Mouse (Mus musculus) right cerebral cortex, postnatal 10 days (tissue): ENCODE results near the gene Setd1a.
A peak's percentile ranks its signal among the peaks of the same experiment; 100 is the strongest.
"Not testable (repeated sequence)": the region's sequence is repeated elsewhere in the genome, so short reads cannot be mapped to it uniquely, and the experiment has no call there.

Source experiments
- DNase-seq, 2 experiments: peaks; one replicate each; pipeline ENCODE4 v3.0.0; 2021; ENCODE audit warnings: low spot score in 2 of 2

Gene Setd1a

DNA sequence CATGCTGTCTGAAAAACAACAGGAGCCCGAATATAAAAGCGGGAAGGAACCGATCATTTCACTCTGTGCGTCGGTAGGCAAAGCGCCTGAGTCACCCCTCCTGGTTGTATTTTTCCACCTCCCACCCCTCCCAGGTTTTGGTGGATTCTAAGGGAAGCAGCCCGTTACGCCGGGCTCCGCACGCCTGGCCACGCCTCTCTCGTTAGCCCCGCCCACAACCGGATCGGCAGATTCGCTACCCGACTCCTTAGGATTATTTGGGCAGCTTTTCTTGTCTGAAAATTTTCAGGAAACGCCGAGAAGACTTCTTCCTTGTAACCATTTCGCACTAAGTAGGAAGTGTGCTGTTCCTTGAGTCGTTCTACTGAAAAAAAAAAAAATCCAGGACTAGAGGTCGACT is at the start of gene Setd1a:
Setd1a (plus strand) TSS at position 245 of the 400 bp plus-strand sequence.
- peak; percentile 93 for DNase-seq

DNA sequence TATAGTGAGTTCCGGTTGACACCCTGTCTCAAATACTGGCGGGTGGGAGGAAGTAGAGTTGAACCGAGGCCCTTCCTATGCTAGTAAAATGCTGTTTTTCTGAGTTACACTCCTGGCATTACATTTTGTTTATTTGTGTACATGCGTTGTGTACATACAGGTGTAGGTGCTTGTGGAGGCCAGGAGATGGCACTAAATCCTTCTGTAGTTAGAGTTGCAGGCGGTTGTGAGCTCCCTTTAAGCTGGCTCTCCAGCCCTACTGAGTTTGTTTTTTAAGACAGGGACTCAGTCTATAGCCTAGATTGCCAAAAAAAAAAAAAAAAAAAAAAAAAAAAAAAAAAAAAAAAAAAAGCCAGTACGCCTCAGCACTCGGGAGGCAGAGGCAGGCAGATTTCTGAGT is 48.6 kb upstream of the Setd1a start:
- no peak for DNase-seq

DNA sequence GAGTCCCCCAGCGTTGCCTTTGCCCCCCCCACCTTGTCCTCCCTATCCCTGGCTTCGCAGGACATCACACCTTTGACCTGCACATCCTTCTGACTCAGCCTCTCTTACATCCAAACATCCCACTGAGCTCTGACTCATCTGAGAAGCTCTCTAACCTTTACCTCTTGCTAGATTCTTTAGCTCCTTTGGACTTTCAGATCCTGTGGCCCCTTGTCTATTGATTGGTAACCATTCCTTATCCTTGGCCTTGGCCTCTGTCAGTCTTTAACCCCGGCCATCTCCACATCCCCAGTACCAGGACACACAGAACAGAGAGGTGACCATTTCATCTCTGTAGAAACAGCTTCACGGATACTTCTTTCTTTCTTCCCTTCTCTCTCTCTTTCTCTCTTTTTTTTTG is 46.3 kb upstream of the Setd1a start:
- DNase-seq: no peak

DNA sequence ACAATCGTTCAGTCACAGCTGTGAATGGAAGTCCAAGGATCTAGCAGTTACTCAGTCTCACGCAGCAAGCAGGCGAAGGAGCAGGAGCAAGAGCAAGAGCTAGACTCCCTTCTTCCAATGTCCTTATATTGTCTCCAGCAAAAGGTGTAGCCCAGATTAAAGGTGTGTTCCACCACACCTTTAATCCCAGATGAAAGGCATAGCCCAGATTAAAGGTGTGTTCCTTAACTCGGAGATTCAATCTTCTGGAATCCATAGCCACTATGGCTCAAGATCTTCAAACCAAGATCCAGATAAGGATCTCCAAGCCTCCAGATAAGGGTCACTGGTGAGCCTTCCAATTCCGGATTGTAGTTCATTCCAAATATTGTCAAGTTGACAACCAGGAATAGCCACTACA is 44.4 kb upstream of the Setd1a start, which contains the start of gene Ctf2:
Ctf2 (minus strand) TSS at position 101 of the 400 bp plus-strand sequence.
- DNase-seq: not testable (repeated sequence)

DNA sequence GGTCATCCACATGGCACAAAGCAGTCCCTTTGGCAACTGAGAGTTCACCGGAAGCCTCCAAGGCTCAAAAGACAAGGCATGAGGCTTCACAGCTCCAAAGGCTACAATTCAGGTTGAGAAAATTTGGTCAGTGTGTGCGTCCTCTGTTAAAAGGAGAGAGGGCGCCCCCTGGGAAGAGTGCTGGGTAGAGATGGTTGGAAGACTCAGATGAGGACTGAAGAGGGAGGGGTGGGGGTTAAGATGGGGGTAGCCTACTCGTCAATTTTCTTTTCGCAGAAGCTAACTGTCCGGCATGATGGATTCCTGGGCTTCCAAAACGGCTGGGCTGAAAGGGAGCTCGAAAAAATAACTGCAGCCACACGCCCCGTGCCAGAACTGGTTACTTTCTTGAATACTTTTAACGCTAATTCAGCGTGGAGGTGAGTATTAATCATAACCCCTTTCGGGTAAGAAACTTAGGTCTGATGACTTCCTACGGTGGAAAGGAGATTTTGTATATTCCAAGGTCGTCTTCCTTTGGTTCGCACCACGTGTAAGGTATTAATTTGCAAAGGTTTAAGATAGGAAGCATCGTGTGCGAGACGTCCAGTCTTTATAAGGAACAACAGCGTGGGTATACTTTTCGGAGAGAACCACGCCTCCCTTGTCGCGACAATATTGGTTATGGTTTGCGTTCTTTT is 32.0 kb upstream of the Setd1a start, which contains the start of gene Fbxl19:
Fbxl19 (plus strand) TSS at position 178 of the 680 bp plus-strand sequence.
- DNase-seq: peak; percentile 86 to 88

DNA sequence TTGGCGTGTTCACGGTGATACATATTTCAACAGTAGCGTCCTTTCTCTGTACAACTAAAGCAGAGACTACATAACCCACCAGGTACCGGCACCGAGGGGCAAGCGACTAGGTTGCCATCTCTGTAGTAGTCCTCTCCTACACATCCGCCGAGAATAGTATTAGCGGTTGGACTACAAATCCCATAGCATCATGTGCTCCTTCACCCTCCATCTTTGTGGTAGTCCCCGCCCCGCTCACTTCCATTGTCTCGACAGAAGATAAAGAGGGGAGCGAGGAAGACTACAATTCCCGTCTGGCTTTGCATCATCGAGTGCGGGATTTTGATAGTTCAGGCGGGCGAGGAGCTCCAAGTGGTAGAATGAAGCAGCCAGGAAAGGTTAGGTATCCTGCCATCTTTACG is 31.2 kb upstream of the Setd1a start:
- DNase-seq: peak; percentile 97 to 98

DNA sequence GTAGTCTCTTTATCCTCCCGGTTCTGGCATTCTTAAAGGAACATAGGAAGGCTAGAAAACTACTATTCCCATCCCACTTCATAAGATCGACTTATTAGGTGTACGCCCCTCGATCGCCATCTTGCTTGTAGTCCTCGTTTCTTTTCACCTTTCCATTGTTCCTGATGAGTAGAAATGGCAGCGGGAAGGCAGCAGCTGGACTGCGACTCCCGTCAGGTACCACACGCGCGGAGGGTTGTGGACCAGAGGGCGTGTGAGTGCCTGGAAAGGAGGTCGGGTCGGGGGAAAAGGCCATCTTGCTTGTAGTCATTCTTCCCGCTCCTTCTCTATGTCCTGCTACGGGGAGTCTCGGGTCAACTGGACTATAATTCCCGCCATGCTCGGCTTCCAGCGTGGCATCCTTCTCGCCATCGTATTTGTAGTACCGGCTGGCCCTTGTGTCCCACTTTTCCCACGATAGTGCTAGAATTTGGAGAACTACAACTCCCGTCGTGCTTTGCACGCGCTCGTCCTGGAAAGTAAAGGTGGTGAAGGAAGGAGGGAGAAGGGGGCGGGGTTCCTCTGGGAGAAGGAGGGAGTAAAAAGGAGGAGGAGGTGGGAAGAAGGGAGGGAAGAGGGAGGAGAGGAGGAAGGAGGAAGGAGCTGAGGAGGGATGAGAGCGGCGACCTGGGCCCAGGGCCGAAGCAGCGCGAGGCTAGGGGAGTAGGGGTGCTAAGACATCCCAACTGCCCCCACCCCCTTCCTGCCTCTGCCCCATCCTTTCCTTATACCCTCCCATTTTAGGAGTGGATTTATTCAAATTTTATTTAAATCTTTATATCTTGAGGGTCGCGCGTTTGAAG is 30.6 kb upstream of the Setd1a start:
- peak; percentile 99 for DNase-seq

DNA sequence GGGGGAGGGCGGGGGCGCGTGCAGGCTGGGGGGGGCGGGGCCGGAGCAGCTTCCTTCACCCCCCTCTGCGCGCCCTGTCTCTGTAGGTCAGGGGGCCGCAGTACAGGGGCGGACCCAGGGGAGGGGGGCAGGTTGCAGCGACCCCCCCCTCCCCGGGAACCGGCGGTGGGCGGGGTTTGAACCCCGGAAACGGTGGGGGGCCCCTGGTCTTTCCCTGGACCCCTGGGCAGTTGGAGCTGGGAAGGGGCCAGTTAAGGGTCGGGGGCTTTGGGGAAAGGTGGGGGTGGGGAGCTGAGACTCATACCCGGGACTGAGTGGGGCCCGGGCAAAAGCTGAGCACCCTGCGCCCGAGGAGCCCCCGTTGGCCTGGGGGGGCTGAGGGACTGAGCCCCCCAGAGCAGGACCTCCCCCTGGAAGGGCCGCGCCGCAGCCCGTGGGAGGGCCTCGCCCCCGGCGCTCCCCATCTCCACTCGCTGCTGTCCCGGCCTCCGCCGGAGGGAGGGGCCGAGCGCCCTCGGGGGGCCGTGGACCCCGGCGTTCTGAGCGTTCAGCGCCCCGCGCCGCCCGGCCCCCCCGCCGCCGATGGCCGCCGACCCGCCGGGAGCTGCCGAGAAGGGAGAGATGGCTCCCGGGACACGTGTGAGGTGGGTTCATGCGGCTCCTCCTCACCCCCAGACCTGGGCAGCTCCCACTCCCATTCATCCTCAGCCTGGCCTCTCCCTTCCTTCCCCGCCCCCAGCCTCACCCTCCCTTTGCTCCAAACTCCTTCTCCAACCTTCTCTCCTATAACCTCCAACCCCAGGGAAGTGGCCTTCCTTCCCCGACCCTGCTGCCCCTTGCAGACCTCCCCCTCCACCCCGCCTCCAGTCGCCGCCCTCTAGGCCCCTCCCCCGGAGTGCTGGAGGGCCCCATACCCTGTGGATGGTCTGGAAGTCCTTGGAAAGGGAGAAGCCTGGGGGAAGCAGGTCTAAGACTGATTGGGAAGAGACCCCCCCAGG is 29.7 kb upstream of the Setd1a start:
- DNase-seq: peak; percentile 54 to 65

DNA sequence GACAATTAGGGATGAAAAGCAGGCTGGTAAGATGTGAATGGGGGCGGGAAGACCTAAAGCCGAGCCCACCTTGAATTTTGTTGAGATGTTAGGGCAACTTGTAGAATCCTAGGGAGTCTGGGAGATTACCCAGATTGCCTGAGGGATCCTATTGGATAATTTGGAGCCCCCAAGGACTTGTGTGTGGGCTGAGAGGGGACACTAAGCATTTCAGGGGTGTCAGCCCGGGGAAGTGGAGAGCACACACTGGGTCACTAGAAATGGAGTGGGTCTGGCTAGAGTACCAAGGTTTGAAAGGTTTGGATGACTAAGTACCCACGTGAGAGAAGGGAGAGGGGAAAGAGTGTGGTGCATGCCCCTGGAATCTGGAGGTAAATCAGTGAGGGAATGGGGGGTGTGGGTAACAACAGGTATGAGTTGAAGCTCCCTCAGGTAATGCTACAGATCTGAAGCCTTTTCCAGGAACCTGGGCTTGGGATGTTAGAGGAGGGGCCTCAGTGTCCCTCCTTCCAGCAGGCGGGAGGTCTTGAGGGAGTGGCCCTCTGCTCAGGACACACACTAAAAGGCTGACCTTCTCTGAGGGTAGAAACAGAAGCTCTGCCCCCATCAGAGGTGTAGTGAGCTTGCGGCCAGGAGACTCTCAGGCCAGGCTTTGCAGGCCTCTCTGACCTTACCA is 28.8 kb upstream of the Setd1a start:
- DNase-seq: no peak

DNA sequence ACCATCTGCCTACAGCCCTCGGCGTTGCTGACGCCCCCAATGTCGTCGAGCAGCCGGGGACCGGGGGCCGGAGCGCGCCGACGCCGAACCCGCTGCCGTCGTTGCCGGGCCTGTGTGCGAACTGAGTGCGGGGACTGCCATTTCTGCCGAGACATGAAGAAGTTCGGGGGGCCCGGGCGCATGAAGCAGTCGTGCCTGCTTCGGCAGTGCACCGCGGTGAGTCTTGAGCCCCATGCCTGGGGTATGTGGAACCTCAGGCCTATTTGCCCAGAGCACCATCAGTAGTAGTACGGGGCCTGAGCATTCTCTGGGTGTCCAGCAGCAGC is 28.3 kb upstream of the Setd1a start:
- DNase-seq: peak in 1 of 2 experiments; percentile 56

DNA sequence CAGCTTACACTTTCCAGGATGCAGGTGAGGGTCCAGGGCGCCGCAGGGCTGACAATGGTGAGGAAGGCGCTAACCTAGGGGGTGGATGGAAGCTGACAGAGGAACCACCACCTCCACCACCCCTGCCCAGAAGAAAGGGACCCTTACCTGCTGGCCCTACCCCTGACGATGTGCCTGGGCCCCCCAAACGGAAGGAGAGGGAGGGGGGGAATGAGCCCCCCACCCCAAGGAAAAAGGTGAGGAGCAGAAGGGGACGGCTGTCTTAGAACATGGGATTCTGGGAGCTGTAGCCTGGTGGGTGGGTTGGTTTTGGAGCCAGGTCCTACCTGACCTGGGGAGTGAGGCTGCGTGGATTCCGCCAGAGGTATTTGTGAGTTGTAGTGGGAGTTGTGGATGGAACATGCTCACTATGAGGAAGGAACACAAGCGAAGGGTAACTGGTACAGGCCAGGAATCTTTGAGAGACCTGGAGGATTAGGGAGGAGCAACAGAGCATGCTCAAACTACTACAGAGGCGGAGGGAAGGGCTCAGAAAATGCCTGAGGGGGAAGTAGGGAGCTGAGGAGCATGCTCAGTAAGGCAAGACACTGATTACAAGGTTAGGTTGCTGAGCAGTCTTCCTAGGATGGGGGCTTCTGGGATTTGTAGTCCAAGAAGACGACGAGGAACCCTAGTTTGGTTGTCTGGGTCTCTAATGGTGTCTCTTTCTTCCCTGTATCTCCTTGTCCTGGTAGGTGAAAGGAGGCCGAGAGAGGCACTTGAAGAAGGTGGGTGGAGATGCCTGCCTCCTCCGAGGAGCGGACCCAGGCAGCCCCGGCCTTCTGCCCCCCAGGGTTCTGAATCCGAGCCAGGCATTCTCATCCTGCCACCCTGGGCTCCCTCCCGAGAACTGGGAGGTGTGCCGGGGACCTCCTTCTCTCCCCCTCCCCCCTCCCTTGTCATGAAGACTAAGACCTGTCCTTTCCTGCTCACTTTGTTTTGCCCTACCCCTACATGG is 26.0 kb upstream of the Setd1a start:
- DNase-seq: peak; percentile 63 to 78

DNA sequence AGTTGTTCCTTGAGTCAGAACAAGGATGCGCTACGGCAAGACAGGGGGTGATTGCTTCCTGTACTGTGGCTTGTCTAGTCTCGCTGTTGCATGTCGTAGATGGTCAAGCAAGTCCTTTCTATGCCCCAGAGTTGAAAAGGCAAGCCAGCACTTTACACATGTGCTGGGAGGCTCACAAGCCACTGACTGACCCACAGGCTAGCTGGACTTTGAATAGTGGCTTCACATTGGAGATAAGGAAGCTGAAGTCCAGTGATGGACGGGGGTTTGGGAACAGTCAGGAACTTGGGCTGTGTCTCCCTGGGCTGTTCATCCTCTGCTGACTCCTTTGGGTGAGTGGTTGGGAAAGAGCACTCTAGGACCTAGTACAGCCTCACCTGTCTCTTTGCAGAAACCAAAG is 24.9 kb upstream of the Setd1a start:
- no peak for DNase-seq

DNA sequence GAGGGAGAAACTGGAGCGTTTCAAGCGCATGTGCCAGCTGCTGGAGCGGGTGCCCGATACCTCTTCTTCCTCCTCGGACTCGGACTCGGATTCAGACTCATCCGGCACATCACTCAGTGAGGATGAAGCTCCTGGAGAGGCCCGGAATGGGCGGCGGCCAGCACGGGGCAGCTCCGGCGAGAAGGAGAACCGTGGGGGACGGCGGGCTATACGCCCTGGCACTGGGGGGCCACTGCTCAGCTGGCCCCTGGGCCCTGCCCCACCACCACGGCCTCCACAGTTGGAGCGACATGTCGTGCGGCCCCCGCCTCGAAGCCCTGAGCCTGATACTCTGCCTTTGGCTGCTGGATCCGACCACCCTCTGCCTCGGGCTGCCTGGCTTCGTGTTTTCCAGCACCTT is 24.4 kb upstream of the Setd1a start:
- DNase-seq: no peak

DNA sequence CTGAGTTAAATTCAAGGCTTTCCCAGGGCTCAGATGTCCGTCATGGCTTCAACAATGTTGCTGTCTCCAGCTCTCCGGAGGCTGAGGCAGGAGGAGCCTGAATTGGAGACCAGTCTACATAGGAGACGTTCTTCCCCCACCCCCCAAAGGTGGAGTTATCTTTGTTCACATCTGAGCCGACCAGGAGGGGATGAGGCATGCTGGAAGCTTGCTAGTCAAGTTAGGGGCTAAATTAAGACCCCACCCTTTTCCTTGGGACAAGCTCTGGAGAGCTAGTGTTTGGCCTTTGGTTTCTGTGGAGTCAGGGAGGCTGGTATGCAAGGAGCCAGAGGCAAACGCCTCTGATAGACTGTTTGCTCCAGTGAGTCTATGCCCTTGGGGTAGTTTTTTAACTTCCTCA is 23.3 kb upstream of the Setd1a start:
- DNase-seq: no peak

DNA sequence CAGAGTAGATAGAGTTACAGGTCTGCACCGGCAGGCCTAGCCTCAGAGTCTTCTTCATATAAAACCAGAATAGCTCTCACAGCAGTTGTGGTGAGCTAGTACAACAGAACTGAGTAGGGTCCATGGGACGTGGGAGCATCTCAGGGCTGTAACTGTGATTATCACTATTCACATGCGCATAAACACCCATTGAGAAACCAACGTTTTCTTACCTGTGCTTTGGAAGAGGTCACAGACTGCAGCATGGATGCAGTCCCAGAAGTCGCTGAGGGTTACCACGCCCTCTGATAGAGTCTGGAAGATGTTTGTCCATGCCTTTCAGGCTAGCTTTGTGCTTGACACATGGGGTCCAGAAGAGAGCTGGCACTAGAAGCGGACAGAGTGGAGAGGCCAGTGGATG is 22.7 kb upstream of the Setd1a start:
- DNase-seq: no peak

DNA sequence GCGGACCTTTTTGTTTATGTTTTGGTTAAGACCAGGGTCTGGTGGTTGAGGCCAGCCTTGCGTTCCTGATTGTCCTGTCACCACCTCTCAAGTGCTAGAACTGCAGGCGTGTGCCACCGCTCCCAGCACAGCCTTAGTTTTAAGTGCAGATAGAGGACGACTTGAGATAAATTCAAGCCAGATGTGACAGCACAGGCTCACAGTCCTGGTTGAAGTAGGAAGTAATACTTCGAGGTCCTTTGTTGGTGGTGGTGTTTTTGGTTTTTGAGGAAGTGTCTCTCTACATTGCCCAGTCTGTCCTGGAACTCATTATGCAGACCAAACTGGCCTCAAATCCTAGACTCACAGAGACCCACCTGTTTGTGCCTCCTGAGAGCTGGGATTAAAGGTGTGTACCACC is 16.8 kb upstream of the Setd1a start:
- no peak for DNase-seq

DNA sequence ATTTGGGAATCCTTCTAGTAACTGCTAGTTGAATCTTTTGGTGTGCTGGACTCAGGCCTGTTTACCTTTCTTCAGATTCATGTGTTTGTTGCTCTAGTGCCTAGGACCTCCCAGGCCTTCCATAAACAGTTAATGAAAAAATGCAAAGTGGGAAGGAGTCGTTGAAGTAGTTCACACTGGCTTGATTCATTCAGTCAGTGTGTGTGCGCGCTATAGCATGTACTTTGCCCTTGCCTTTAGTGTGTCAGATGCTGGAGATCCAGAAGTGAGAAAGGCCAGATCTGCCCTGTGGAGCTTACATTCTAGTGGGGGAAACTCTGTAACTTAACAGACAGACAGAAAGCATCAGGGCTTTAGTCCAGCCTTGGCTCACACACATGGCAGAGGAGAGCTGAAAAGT is 16.0 kb upstream of the Setd1a start:
- no peak for DNase-seq

DNA sequence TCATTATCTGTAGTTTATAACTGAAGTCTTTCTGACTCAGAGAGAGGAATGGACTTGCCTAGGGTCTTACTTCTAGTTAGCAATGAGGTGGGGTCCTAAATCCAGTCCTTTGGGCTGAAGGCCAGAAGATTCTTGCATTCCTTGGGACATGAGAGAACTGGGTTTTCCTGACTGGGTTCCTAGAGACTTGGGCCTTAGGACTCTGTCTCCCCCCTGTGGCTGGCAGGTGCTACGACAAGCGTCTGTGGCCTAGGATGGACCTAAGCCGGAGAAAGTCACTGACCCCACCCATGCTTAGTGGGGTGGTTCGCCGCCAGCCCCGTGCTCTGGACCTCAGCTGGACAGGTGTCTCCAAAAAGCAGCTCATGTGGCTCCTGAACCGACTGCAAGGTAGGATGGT is 15.4 kb upstream of the Setd1a start:
- DNase-seq: no peak

DNA sequence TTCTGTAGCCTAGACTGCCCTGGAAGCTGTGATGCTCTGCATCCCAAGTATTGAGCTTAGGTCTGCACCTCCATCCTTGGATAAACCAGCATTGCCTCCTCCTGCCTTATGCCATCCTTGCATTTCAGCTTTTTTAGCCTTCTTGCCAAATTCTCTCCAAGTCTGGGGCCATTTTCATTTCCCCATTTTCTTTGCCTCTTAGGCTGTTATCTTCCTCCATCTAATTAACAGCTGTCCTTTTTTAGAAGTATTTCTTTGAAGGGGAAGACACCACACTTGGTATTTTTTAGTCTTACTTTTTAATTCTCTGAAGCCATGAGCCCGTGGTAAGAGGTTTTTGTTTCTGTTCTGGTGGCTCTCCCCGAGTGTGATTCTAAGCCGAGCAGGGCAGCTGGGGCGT is 12.8 kb upstream of the Setd1a start:
- no peak for DNase-seq

DNA sequence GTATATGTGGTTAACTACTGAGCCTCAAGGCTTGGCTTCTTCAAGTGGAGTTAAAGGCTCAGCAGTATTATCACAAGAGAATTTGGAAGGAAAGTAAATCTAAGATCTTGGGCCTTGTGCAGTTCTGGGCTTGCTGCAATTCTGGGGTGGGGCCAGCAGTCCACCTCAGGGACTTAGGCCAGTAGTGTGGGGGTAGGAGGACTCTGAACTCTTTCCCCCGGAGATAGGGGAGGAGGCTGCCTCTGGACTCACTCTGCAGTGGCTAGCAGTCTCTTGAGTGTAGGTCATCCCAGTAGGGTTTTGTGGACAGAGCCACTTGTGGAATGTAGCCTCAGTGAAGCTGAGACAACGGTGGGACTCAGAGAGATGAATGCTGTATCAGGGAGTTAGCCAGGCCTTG is 10.7 kb upstream of the Setd1a start:
- DNase-seq: no peak
